In genomic region chr10:125725077-125725680, GRCm38 (mm10) we compare ENCODE assay signal across 9 mouse cellular contexts.
DNase-seq lines count a peak whose midpoint lies in the region; ATAC-seq lines count a peak whose summit lies in the region.
"Had no signal": no experiment of that assay in that cellular context is flagged by ENCODE, and none has a peak within 500 bp of the region (broad histone marks: within the 10 kb centered on the region; RNA-seq: fewer than 3 reads in every experiment).

No protein-coding gene starts in this region.

- H3K27ac ChIP-seq in hindbrain, embryonic 15.5 days (replicated peaks) = no peak overlapping the region
- H3K27ac ChIP-seq: heart, embryonic 15.5 days had no signal

- H3K4me3 ChIP-seq in hindbrain, embryonic 15.5 days = no peak overlapping the region
- H3K4me3 ChIP-seq: heart, embryonic 15.5 days had no signal

- H3K27me3 ChIP-seq in hindbrain, embryonic 15.5 days = no peaks in the 10 kb centered on the region
- H3K27me3 ChIP-seq: heart, embryonic 15.5 days had no signal

- DNase-seq in WW6 (ENCODE audit: low read depth, low spot score) = peak; percentile 42
- DNase-seq in cerebellum, adult 9-11 months = peak; percentile 14
- DNase-seq in frontal cortex, postnatal 25 days (ENCODE audit: low spot score in 2 of 2) = peak; percentile 22 to 45
- peak; percentile 19 to 38 for DNase-seq in layer of hippocampus, postnatal 25 days (ENCODE audit: extremely low spot score in 1 of 2, low spot score in 1 of 2)
- DNase-seq in lung, postnatal 10 days = peak; percentile 91
- peak; percentile 3 for DNase-seq in retina, adult 2 months (ENCODE audit: low read depth, low spot score)

- H3K4me2 ChIP-seq in hindbrain, embryonic 15.5 days = peak overlapping the region; percentile 18; the same call in 1 of the 2 replicates
- H3K4me2 ChIP-seq: heart, embryonic 15.5 days had no signal

- no peaks in the 10 kb centered on the region for H3K4me1 ChIP-seq in hindbrain, embryonic 15.5 days (replicated peaks)

- 35% methylated on average over 18 of the region's 18 CpGs for WGBS in hindbrain, embryonic 15.5 days

- no peak overlapping the region for H3K9ac ChIP-seq in hindbrain, embryonic 15.5 days
- H3K9ac ChIP-seq: heart, embryonic 15.5 days had no signal

- no peaks in the 10 kb centered on the region for H3K36me3 ChIP-seq in hindbrain, embryonic 15.5 days
- H3K36me3 ChIP-seq: heart, embryonic 15.5 days had no signal

- H3K9me3 ChIP-seq in hindbrain, embryonic 15.5 days = no peaks in the 10 kb centered on the region
- H3K9me3 ChIP-seq: heart, embryonic 15.5 days had no signal

- no peak for ATAC-seq in hindbrain, embryonic 15.5 days (ENCODE audit: low FRiP score, low read depth)
- no peak for ATAC-seq in activated CD4-positive, CD25-positive, alpha-beta regulatory T cell, adult 4 months

Comparison
In these comparisons a context has a peak if more than half of its experiments do, and no peak if none do; other contexts are left out.
1. DNase-seq: peak in every context shown above with its lines; median percentile 91 in lung, postnatal 10 days; 42 in WW6; 34 in frontal cortex, postnatal 25 days; 28 in layer of hippocampus, postnatal 25 days; 14 in cerebellum, adult 9-11 months; 3 in retina, adult 2 months.